Mouse (Mus musculus) midbrain, postnatal 0 days (tissue): ENCODE data around the gene Fbf1. TPM values are rescaled to one million over a fixed set of nuclear protein-coding genes. Genes with fewer than 3 reads are reported as not detected.
A peak's percentile ranks its signal among the peaks of the same experiment; 100 is the strongest.

ENCODE experiments used
- ATAC-seq: fragments of 200-750 bp; cut with Nextera tagmentation; 2 replicates; pipeline ENCODE4 v1.8.0; 2017; ENCODE audit warnings: moderate number of reproducible peaks, mild to moderate bottlenecking, moderate TSS enrichment, moderate library complexity; ENCODE audit not compliant: low FRiP score
- DNase-seq: peaks from one replicate; pipeline ENCODE4 v3.0.0-alpha.2; 2015; ENCODE audit warnings: low spot score
- H3K27ac ChIP-seq: fragments of 300-500 bp; sonication (generic); 2 replicates; pipeline ENCODE4 v1.5.1; 2014; ENCODE audit warnings: low read depth, mild to moderate bottlenecking, low read length, mixed read lengths
- H3K27me3 ChIP-seq: fragments of 300-500 bp; sonication (generic); 2 replicates; pipeline ENCODE4 v1.6.1; 2014; ENCODE audit warnings: low read length, control low read depth, mixed read lengths; ENCODE audit not compliant: insufficient read depth
- H3K36me3 ChIP-seq: fragments of 300-500 bp; sonication (generic); 2 replicates; pipeline ENCODE4 v1.6.1; 2014; ENCODE audit warnings: low read length, control low read depth, mixed read lengths; ENCODE audit not compliant: insufficient read depth
- H3K4me1 ChIP-seq: fragments of 300-500 bp; sonication (generic); 2 replicates; pipeline ENCODE4 v1.6.1; 2014; ENCODE audit warnings: mild to moderate bottlenecking, control low read depth, antibody characterized with exemption, low read length, mixed read lengths; ENCODE audit not compliant: insufficient read depth
- H3K4me2 ChIP-seq: fragments of 300-500 bp; sonication (generic); 2 replicates; pipeline ENCODE4 v1.6.1; 2014; ENCODE audit warnings: low read depth, mild to moderate bottlenecking, low read length, mixed read lengths; ENCODE audit not compliant: poor library complexity, severe bottlenecking
- H3K4me3 ChIP-seq: fragments of 300-500 bp; sonication (generic); 2 replicates; pipeline ENCODE4 v1.5.1; 2014; ENCODE audit warnings: low read depth, mild to moderate bottlenecking, low read length, moderate library complexity
- H3K9ac ChIP-seq: fragments of 300-500 bp; sonication (generic); replicated peaks from 2 replicates; pipeline ENCODE4 v1.6.1; 2014; ENCODE audit warnings: mild to moderate bottlenecking, low read length, moderate library complexity, mixed read lengths; ENCODE audit not compliant: poor library complexity, severe bottlenecking
- H3K9me3 ChIP-seq: fragments of 300-500 bp; sonication (generic); 2 replicates; pipeline ENCODE4 v1.6.1; 2016; ENCODE audit warnings: low read length, control low read depth
- CTCF ChIP-seq: IDR thresholded peaks from 2 replicates; pipeline ENCODE4 v1.5.1; 2016; ENCODE audit warnings: antibody characterized with exemption, mild to moderate bottlenecking
- WGBS: fragments of 180-500 bp; shearing (Covaris S2); extraction: QIAGEN DNeasy Blood & Tissue Kit; methylation state at CpG from one replicate; pipeline ENCODE4 v1.1.7; 2014; 5-methylcytosine and 5-hydroxymethylcytosine counted together
- polyA plus RNA-seq: library from polyadenylated mRNA; unstranded; fragments of >200 nt; fragmentation: Nextera tagmentation; extraction: Ambion mirVana; gene quantifications from 2 replicates; pipeline ENCODE4 v1.2.1, GENCODE M21; 2015
- total RNA-seq: library from RNA; depleted of rRNA; stranded (reverse); fragments of >200 nt; gene quantifications from 2 replicates; pipeline ENCODE4 v1.2.3, GENCODE M21; 2014

Fbf1 gene
- total and polyA plus RNA-seq, 2 experiments from 2014 or later, result 43.7 to 83.0 TPM

DNA sequence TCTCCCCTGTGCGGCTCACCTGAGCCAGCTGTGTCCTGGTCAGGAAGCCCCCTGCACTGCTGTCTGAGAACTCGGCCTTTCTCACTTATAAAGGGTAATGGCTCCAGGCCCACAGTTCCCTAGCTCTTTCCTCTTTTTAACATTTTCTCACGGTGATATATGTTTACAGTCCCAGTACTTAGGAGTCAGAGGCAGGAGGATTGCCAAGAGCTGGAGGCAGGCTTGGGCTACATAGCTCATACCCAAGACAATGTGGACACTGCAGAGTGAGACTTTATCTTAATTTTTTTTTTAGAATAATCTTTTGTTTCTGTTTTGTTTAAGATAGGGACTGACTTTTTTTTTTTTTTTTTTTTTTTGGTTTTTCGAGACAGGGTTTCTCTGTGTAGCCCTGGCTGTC, 65.5 kb downstream of the Fbf1 start:
- no peak overlapping the region for H3K9ac ChIP-seq

DNA sequence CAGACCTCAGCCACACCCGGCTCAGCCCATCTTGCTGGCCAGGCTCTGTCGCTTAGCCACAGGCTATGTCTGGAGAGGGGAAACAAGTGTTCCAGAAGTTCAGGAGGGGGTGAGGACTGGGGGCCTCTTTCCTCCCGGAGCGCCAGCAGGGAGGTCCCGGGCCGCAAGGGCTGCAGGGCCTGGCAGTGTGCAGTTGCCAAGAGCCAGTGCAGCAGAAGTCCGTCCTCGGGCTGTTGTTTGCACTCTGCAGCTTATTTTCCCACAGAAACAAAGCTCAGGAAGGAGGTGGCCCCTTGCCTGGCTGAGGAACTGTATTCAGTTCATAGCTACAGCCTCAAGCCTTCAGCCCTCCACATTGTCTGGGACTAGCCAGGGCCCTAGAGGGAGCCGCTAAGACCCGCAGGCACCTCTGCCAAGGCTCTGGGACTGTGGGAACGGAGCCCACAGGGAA, 66.0 kb downstream of the Fbf1 start:
- peak overlapping the region; percentile 73 for H3K27ac ChIP-seq
- no peak overlapping the region for H3K9ac ChIP-seq
- H3K4me1 ChIP-seq, result no peaks in the 10 kb centered on the region
- peaks cover 8% of the 10 kb centered on the region for H3K27me3 ChIP-seq
- H3K4me3 ChIP-seq, result no peak overlapping the region
- DNase-seq (peak; percentile 63), ATAC-seq (peak; percentile 47; the same call in 1 of the 2 replicates)
- H3K36me3 ChIP-seq, result no peaks in the 10 kb centered on the region
- H3K9me3 ChIP-seq, result no peaks in the 10 kb centered on the region
- TF ChIP-seq CTCF, result no peak
- H3K4me2 ChIP-seq, result no peak overlapping the region
- 29% methylated on average over 10 of the region's 11 CpGs for WGBS

More for the DNA sequence above, 65.5 kb downstream of the Fbf1 start:
- H3K27me3 ChIP-seq, result peaks cover 13% of the 10 kb centered on the region
- no peak overlapping the region for H3K4me3 ChIP-seq
- WGBS, result 50% methylated on average over 3 of the region's 4 CpGs
- no peak for ATAC-seq
- DNase-seq, result no peak
- H3K4me2 ChIP-seq, result no peak overlapping the region
- no peak for TF ChIP-seq CTCF
- no peaks in the 10 kb centered on the region for H3K4me1 ChIP-seq
- H3K9me3 ChIP-seq, result no peaks in the 10 kb centered on the region
- peak overlapping the region; percentile 73 for H3K27ac ChIP-seq
- no peaks in the 10 kb centered on the region for H3K36me3 ChIP-seq

- H3K27me3 ChIP-seq, result no peaks in the 10 kb centered on the region; the same call in 1 of the 2 replicates
- H3K9me3 ChIP-seq, result no peaks in the 10 kb centered on the region
- H3K4me1 ChIP-seq, result no peaks in the 10 kb centered on the region
- no peak overlapping the region for H3K4me2 ChIP-seq
- TF ChIP-seq CTCF, result no peak
- ATAC-seq, result no peak
- WGBS, result 84% methylated on average over 7 of the region's 7 CpGs
- no peak overlapping the region for H3K27ac ChIP-seq
- no peak for DNase-seq
- H3K4me3 ChIP-seq, result no peak overlapping the region
- no peaks in the 10 kb centered on the region for H3K36me3 ChIP-seq
- H3K9ac ChIP-seq, result no peak overlapping the region
Observed at GRCm38 (mm10) chr11:116100839-116101238, 67.1 kb downstream of the Fbf1 start.

DNA sequence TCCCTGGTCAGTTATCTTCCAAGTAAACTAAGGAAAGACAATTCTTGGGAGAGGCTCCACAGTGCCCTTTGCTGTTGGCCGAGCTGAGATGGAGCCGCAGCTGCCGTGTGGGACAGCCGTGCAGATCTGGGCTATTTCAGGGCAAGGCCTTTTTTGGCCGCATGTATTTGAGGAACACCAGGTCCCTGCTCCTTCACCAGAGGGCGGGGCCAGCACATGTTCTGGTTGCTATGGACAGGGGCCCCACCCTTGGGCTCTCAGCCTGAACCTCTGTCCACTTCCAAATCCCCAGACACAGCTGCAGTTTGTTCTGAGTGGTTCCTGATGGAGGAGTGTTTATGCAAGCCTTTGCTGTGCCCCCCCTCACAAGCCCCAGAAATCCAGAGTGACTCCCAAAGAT, 67.6 kb downstream of the Fbf1 start:
- H3K27me3 ChIP-seq, result no peaks in the 10 kb centered on the region; the same call in 1 of the 2 replicates
- H3K36me3 ChIP-seq, result no peaks in the 10 kb centered on the region
- H3K27ac ChIP-seq, result no peak overlapping the region
- no peaks in the 10 kb centered on the region for H3K4me1 ChIP-seq
- ATAC-seq, result no peak
- no peak for TF ChIP-seq CTCF
- no peaks in the 10 kb centered on the region for H3K9me3 ChIP-seq
- H3K9ac ChIP-seq, result no peak overlapping the region
- DNase-seq, result no peak
- WGBS, result 82% methylated on average over 6 of the region's 6 CpGs
- H3K4me2 ChIP-seq, result no peak overlapping the region
- no peak overlapping the region for H3K4me3 ChIP-seq

DNA sequence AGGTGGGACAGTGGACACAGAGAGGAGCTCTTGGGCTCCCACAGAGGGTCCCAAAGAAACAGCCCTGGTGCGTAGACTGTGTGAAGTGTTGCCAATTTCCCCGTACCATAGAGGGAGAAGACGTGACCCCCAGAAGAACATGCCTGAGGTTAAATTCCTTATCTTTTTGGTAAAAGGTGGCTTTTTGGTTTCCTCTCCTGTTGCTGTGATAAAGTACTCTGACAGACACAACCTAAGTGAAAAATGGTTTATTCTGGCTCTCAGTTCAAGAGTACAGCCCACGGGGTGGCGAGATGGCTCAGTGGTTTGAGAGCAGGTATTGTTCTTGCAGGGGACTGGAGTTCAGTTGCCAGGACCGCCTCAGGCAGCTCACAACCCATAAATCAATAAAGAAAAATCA, 68.5 kb downstream of the Fbf1 start:
- H3K4me2 ChIP-seq, result no peak overlapping the region
- no peaks in the 10 kb centered on the region for H3K4me1 ChIP-seq
- no peak overlapping the region for H3K4me3 ChIP-seq
- H3K9ac ChIP-seq, result no peak overlapping the region
- WGBS, result 89% methylated on average over 6 of the region's 6 CpGs
- H3K27ac ChIP-seq, result no peak overlapping the region
- no peaks in the 10 kb centered on the region; the same call in 1 of the 2 replicates for H3K27me3 ChIP-seq
- no peak for TF ChIP-seq CTCF
- no peak for ATAC-seq
- H3K9me3 ChIP-seq, result no peaks in the 10 kb centered on the region
- DNase-seq, result no peak
- no peaks in the 10 kb centered on the region for H3K36me3 ChIP-seq

DNA sequence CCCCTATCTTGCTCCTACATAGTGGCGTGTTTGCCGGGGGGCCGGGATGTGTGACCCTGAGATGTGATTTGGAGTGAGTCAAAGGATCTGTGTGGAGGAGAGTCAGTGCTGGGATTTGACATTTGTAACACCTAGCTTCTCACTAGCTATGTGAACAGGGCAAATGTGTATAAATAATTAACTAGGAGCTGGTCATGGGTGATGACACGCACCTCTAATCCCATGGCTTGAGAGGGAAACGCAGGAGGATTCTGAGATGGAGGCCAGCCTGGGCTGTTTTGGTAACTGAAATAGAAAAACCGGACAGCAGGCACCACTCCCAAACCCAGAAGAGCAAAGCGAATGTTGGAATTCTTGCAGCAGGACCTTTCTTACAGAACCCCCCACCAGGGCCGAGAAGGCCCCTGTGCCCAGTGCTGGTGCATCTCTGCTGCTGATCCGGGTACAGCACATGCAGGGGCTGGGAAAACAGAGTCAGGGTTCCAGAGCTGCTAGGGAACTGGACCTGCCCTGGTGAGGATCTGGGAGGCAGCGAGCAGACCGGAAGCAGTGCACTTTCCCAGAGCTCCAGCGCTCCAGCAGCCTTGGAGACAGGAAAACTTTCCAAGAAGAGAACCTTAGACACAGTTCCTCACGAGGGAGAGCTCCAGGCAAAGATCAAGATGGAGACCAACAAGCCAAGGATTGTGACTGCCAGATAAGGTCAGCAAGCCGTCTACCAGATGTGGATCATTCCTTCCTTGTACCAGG, 69.1 kb downstream of the Fbf1 start:
- H3K36me3 ChIP-seq, result no peaks in the 10 kb centered on the region
- 76% methylated on average over 14 of the region's 14 CpGs for WGBS
- no peaks in the 10 kb centered on the region for H3K27me3 ChIP-seq
- no peak overlapping the region for H3K4me2 ChIP-seq
- H3K9ac ChIP-seq, result no peak overlapping the region
- no peak for ATAC-seq
- H3K4me3 ChIP-seq, result no peak overlapping the region
- no peaks in the 10 kb centered on the region for H3K9me3 ChIP-seq
- no peaks in the 10 kb centered on the region for H3K4me1 ChIP-seq
- DNase-seq, result no peak
- TF ChIP-seq CTCF, result no peak
- no peak overlapping the region for H3K27ac ChIP-seq
